Mouse (Mus musculus) liver, postnatal 0 days (tissue): ENCODE results near the gene Tmem59l. TPM values are rescaled to one million over a fixed set of nuclear protein-coding genes. Genes with fewer than 3 reads are reported as not detected.

ENCODE experiments used
- ATAC-seq: fragments of 200-750 bp; cut with Nextera tagmentation; 2 replicates; pipeline ENCODE4 v1.8.0; 2017; ENCODE audit warnings: mild to moderate bottlenecking, moderate library complexity
- DNase-seq: peaks from one replicate; pipeline ENCODE4 v3.0.0-alpha.2; 2016
- H3K27ac ChIP-seq: fragments of 300-500 bp; sonication (generic); 2 replicates; pipeline ENCODE4 v1.5.1; 2014; ENCODE audit warnings: antibody characterized with exemption, moderate library complexity, mild to moderate bottlenecking, low read depth
- H3K27me3 ChIP-seq: fragments of 300-500 bp; sonication (generic); 2 replicates; pipeline ENCODE4 v1.6.1; 2014; ENCODE audit warnings: low read length, control low read depth, mixed read lengths; ENCODE audit not compliant: insufficient read depth
- H3K36me3 ChIP-seq: fragments of 300-500 bp; sonication (generic); replicated peaks from 2 replicates; pipeline ENCODE4 v1.6.1; 2014; ENCODE audit warnings: mild to moderate bottlenecking, control low read depth, low read length, moderate library complexity, mixed read lengths; ENCODE audit not compliant: insufficient read depth
- H3K4me1 ChIP-seq: fragments of 300-500 bp; sonication (generic); 2 replicates; pipeline ENCODE4 v1.6.1; 2014; ENCODE audit warnings: antibody characterized with exemption, mild to moderate bottlenecking, control low read depth; ENCODE audit not compliant: insufficient read depth
- H3K4me2 ChIP-seq: fragments of 300-500 bp; sonication (generic); 2 replicates; pipeline ENCODE4 v1.6.1; 2014; ENCODE audit warnings: low read depth, mild to moderate bottlenecking, low read length, moderate library complexity, mixed read lengths
- H3K4me3 ChIP-seq: fragments of 300-500 bp; sonication (generic); 2 replicates; pipeline ENCODE4 v1.5.1; 2014; ENCODE audit warnings: low read depth, low read length
- H3K9ac ChIP-seq: fragments of 300-500 bp; sonication (generic); replicated peaks from 2 replicates; pipeline ENCODE4 v1.6.1; 2014; ENCODE audit warnings: mild to moderate bottlenecking, moderate library complexity
- H3K9me3 ChIP-seq: fragments of 300-500 bp; sonication (generic); 2 replicates; pipeline ENCODE4 v1.6.1; 2016; ENCODE audit warnings: mild to moderate bottlenecking, control low read depth, low read length, mixed read lengths
- CTCF ChIP-seq: sonication (generic); IDR thresholded peaks from 2 replicates; pipeline ENCODE4 v1.5.1; 2016; ENCODE audit warnings: antibody characterized with exemption, low read depth
- EP300 ChIP-seq: IDR thresholded peaks from 2 replicates; pipeline ENCODE4 v1.6.1; 2016; ENCODE audit warnings: antibody characterized with exemption, low read depth, mild to moderate bottlenecking
- WGBS: fragments of 180-500 bp; shearing (Covaris S2); extraction: QIAGEN DNeasy Blood & Tissue Kit; methylation state at CpG from one replicate; pipeline ENCODE4 v1.1.7; 2014; ENCODE audit not compliant: insufficient replicate concordance; 5-methylcytosine and 5-hydroxymethylcytosine counted together
- polyA plus RNA-seq: library from polyadenylated mRNA; unstranded; fragments of >200 nt; fragmentation: Nextera tagmentation; extraction: Ambion mirVana; gene quantifications from 2 replicates; pipeline ENCODE4 v1.2.1, GENCODE M21; 2015

Gene Tmem59l
- polyA plus RNA-seq, 1 experiment from 2014 or later: not detected

DNA sequence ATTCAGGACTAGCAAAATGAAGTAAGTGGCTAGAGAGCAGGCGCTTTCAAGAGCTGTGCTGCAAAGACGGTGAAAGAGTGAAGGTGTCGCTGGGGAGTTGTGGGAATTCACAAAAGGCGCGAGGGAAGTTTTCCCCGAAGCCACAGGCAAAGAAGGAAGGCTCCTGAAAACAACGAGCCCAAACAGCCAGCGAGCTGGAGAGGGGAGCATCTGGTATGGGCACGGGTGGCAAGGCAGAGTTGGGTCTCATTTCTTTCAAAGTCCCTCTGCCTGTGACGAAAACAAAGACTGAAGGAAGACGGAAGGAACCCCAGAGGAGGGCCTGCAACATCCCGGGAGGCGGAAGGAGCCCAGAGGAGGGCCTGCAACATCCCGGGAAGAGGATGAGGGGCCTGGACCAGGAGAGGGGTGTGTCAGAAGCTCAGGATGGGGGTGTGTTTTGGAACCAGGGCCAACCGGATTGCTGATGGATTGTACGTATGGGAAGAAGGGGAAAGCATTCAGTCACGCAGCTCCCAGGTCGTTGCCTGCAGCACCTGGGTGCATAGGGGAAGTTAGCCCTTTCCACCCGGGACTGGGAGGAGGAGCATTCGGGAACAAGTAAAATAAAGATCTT lies 3.8 kb upstream of the Tmem59l start:
- TF ChIP-seq EP300 (no peak), CTCF (no peak)

GRCm38 (mm10) chr8:70490061-70490879 lies 3.1 kb upstream of the Tmem59l start:
- Histone ChIP-seq H3K9ac (no peak overlapping the region), H3K27me3 (peaks cover 100% of the 10 kb centered on the region), H3K4me3 (peak overlapping the region; percentile 27; the same call in 1 of the 2 replicates), H3K9me3 (no peaks in the 10 kb centered on the region), H3K27ac (no peak overlapping the region), H3K4me1 (peaks cover 23% of the 10 kb centered on the region), H3K4me2 (no peak overlapping the region), H3K36me3 (no peaks in the 10 kb centered on the region)
- DNase-seq: no peak
- WGBS: 24% methylated on average over 10 of the region's 10 CpGs
- ATAC-seq: no peak
- no peak for TF ChIP-seq EP300
- no peak for TF ChIP-seq CTCF

More for the DNA sequence above, 3.8 kb upstream of the Tmem59l start:
- H3K9me3 ChIP-seq: no peaks in the 10 kb centered on the region
- no peak overlapping the region for H3K9ac ChIP-seq
- H3K4me3 ChIP-seq: no peak overlapping the region
- H3K27me3 ChIP-seq: peaks cover 100% of the 10 kb centered on the region
- no peak for ATAC-seq
- WGBS: 6% methylated on average over 20 of the region's 20 CpGs
- no peak for DNase-seq
- H3K4me2 ChIP-seq: no peak overlapping the region
- H3K36me3 ChIP-seq: no peaks in the 10 kb centered on the region
- H3K27ac ChIP-seq: no peak overlapping the region
- H3K4me1 ChIP-seq: peaks cover 23% of the 10 kb centered on the region

GRCm38 (mm10) chr8:70489576-70489975 lies 2.4 kb upstream of the Tmem59l start:
- 2% methylated on average over 24 of the region's 41 CpGs for WGBS

DNA sequence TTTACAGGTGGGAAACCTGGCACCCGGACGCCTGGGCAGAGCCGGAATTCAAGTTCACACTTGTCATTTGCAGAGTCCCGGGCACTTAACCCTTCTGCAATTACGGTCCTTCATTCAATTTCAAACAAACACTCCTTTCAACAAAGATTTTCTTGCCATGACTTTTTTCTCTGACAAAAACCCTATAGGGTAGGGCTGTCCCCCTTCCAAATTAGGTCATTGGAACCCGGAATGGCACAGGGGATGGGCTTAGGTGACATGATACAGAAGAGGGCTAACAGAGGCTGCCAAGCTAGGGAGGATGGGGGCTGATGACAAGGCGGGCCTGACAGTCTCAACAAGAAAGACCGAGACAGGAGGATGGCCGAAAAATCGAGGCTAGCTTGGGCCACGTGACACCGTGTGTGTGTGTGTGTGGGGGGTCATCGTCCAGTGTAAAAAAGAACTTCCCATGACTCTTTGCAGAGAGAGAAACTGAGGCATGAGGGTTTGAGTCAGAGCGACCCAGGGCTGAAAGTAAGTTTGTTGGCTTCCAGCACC lies 1.8 kb upstream of the Tmem59l start:
- TF ChIP-seq EP300 (no peak), CTCF (no peak)
- peaks cover 23% of the 10 kb centered on the region for H3K4me1 ChIP-seq
- H3K4me3 ChIP-seq: peak overlapping the region; percentile 27
- H3K36me3 ChIP-seq: no peaks in the 10 kb centered on the region
- DNase-seq (no peak), ATAC-seq (no peak)
- H3K27me3 ChIP-seq: peaks cover 99% of the 10 kb centered on the region
- WGBS: 5% methylated on average over 14 of the region's 14 CpGs
- H3K9ac ChIP-seq: no peak overlapping the region
- H3K4me2 ChIP-seq: peak overlapping the region; percentile 67
- H3K9me3 ChIP-seq: no peaks in the 10 kb centered on the region
- H3K27ac ChIP-seq: no peak overlapping the region

More at GRCm38 (mm10) chr8:70489576-70489975, 2.4 kb upstream of the Tmem59l start:
- peak overlapping the region; percentile 27 for H3K4me3 ChIP-seq
- no peak for DNase-seq
- TF ChIP-seq EP300: no peak
- no peak for TF ChIP-seq CTCF
- no peaks in the 10 kb centered on the region for H3K9me3 ChIP-seq
- no peak overlapping the region for H3K27ac ChIP-seq
- H3K36me3 ChIP-seq: no peaks in the 10 kb centered on the region
- no peak for ATAC-seq
- H3K9ac ChIP-seq: no peak overlapping the region
- H3K27me3 ChIP-seq: peaks cover 99% of the 10 kb centered on the region
- peak overlapping the region; percentile 62 for H3K4me2 ChIP-seq
- H3K4me1 ChIP-seq: peaks cover 23% of the 10 kb centered on the region

- Histone ChIP-seq H3K27me3 (peaks cover 96% of the 10 kb centered on the region), H3K36me3 (no peaks in the 10 kb centered on the region), H3K4me1 (peaks cover 23% of the 10 kb centered on the region), H3K27ac (no peak overlapping the region), H3K9me3 (no peaks in the 10 kb centered on the region), H3K9ac (no peak overlapping the region), H3K4me3 (peak overlapping the region; percentile 39), H3K4me2 (peak overlapping the region; percentile 67)
- ATAC-seq: peak; percentile 39
- DNase-seq: no peak
- TF ChIP-seq CTCF: no peak
- TF ChIP-seq EP300: no peak
- WGBS: 2% methylated on average over 47 of the region's 55 CpGs
Observed at GRCm38 (mm10) chr8:70487993-70488796, 1.0 kb upstream of the Tmem59l start.
